Mouse (Mus musculus) urinary bladder, adult 2 months (tissue): ENCODE measurements around the gene Prr5l. TPM values are rescaled to one million over a fixed set of nuclear protein-coding genes. Genes with fewer than 3 reads are reported as not detected.
"Not testable (repeated sequence)": the region's sequence is repeated elsewhere in the genome, so short reads cannot be mapped to it uniquely, and the experiment has no call there.

Experiments
- DNase-seq: peaks from one replicate; pipeline ENCODE4 v3.0.0; 2022; ENCODE audit warnings: low spot score
- polyA plus RNA-seq: library from polyadenylated mRNA; depleted of rRNA; stranded (reverse); fragments of >200 nt; gene quantifications from 2 replicates; pipeline ENCODE4 v1.2.3, GENCODE M21; 2012

Gene Prr5l
- polyA plus RNA-seq, 1 experiment = 2.6 TPM

DNA sequence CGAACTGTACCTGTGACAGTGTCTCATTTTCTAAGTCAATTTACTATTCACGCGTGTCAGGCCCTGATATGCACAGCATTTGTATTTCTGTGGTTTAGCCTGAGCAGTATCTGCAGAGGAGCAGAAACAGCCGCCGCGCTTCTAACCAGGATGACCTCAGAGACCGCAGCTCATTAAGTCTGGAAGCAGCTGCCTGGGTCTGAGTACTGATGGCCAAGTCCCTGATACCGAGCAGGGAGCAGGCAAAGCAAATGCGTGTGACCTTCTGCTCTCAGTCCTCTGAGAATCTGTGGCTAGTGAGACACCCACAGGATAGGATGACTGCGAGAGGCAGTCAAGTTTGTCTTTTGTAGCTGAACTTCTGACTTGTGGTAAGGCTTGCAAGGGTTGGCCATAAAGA, 120.4 kb downstream of the Prr5l start:
- DNase-seq = no peak

- no peak for DNase-seq
Observed at GRCm38 (mm10) chr2:101761898-101762297, 120.9 kb downstream of the Prr5l start.

DNA sequence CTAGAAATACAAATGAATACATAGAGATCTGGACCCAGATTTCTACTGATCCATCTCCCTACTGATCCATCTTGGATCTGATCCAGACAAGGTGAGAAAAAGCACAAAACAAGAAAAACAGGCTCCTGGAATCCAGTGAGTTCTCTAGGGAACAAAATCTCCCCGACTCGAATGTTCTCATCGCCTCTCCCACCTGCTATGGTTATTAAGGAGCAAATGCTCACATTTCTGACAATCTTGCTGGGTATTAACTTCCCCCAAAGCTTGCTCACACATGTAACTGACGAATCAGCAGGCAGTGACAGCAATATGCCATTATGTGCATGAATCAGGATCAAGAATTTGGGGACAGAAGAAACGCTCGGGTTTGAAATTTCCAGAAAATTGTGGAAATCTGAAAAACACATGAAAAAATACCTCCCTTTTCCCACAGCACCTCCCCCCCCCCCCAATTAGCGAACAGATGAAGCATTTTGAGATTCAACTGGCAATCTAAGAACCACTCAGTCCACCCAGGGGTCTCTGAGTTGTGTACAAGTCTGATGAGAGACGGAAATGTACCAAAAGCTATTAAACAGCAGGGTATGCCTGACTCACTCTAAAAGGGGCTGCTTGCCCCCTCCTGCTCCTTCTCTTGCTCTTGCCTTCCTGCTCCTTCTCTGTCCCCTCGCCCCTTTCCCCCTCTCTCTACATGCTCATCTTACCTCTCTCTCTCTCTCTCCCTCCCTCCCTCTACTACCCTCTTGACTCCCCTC, 123.1 kb downstream of the Prr5l start:
- no peak for DNase-seq

DNA sequence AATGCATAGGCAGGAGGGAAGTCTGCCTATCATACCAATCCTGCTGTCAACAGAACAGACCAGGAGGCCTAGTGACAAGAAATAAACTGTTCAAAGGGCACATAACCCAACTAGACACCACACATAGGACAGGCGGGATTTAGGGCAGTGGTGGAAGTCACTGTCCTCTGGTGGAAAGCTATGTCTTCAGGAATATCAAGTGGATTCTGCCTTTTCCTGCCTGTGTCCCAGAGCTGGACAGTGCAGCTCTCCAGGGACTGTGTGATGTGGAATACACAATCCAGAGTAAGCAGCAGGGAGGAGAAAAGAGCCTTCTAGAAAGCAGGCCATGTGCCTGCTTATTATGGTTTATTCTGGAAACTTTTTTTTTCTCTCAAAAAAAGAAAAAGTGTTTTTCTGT, 125.0 kb downstream of the Prr5l start:
- DNase-seq = no peak

- DNase-seq = no peak
Observed at GRCm38 (mm10) chr2:101756069-101756753, 126.6 kb downstream of the Prr5l start.

DNA sequence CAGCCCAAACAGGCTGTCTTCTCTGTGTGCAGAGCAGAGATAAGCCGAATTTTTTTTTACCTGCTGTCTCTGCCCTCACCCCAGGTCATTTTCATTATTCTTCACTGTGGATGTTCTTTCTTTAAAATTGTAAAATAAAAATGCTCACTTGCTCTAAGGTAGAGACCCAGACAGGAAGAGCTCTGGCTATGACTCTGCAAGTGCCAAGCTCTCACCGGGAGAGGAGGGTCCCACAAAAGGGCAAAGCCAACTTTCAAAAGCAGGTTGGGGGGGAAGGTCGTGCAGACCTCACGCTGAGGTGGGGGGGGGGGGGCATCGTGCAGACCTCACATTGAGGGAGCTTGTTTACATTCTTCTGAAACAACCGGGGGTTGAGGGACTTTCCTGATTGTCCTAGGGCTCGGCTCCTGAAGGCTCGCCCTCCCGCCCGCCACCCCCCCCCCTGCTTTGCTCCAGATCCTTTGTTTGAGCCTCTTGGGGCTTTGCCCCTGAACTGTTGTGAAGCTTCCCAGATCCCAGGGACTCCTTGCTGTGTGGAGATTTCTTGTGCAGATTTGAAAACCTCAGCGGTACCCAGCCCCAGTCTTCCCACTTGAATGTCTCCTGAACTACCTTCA, 127.8 kb downstream of the Prr5l start:
- no peak for DNase-seq

DNA sequence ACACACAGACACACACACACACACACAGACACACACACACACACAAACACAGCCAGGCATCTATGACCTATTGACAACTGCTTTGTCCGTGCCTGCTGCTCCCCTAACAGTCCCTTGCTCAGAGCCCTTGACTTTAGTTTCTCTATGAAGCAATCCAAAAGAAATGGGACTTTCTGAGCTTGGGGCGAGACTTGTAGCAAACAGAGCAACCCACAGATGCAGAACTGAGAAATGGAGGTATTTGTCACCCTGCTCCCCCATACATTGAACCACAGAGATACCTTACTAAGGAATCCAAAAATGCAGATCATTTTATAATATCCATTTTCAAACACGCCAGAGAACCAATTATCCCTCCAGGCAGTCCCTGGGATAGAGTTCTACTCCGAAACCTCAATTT, 128.4 kb downstream of the Prr5l start:
- DNase-seq = no peak

DNA sequence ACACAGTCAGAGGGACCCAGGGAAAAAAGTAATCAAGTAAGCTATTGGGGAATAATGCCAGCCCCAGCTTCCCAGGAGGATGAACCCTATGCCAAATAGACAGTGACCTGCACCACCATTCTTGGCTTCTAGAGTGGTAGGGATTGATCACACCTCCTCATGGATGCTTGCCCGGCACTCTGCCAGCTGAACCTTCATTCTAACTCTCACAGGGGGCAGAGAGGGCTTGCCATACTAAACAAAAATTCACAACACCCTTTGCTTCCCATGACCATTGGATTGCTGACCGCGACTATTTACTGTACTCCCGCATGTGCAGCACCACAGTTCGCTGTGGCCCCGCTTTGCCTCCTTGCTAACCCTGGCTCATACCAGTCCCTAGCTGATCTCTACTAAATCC, 129.8 kb downstream of the Prr5l start:
- DNase-seq = no peak

GRCm38 (mm10) chr2:101752402-101752801, 130.4 kb downstream of the Prr5l start:
- no peak for DNase-seq

DNA sequence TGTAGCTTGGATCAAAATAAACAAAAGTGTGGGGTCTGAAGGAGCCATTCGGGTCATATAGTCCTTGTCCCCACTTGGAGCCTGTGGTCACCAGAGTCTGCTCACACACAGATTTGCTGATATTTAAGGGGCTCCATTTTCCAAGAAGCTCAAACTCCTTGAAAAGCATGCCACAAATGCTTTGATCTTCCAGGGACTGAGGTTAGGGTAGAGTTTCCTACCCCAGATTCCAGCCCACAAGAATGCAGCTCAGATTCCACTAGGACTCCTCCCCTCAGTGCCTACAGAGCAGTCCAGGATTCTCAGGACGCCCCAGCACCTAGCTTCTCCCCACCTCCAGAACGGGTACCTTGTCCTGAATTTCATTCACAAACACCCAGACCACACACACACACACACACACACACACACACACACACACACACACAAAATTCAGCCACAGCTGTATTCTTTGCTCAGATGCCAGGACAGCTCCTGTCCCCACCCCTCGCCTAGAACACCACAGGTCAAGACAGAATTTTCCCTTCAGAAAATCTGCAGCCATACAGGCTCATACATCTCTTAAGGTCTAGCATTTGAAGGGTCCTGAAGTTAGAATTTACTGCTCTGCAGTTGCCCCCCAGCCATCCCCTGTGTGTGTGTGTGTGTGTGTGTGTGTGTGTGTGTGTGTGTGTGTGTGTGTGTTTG, 131.4 kb downstream of the Prr5l start:
- no peak for DNase-seq

DNA sequence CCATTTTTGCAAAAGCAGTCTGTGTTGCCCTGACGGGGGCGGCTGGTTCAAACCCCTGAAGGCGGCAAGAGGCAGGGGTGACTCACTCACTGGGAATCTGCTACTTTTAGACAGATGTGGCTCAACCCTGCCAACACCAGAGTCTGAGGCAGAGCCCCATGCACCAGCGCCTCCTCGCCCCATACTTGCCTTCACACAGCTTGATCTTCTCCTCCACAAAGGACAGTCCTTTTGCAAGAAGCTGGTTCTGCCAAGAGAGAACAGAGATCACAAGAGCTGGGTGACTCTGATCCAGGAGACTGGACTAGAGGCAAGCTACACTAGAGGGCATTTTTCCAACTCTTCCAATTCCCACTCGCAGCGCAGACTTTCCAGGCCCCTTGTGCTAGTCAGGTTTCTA, 136.3 kb downstream of the Prr5l start:
- no peak for DNase-seq

DNA sequence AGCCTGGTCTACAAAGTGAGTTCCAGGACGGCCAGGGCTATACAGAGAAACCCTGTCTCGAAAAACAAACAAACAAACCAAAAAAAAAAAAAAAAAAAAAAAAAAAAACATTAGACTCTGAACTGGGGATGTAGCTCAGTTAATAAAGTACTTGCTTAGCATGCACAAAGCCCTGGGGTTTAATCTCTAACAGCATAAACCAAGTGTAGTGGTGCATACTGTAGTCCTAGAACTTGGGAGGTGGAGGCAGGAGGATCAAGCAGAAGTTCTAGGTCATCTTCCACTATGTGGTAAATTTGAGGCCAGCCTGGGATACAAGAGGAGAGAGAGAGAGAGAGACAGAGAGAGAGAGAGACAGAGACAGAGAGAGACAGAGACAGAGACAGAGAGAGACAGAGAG, 137.2 kb downstream of the Prr5l start:
- DNase-seq = not testable (repeated sequence)

- DNase-seq = no peak
Observed at GRCm38 (mm10) chr2:101742072-101742860, 140.6 kb downstream of the Prr5l start.

DNA sequence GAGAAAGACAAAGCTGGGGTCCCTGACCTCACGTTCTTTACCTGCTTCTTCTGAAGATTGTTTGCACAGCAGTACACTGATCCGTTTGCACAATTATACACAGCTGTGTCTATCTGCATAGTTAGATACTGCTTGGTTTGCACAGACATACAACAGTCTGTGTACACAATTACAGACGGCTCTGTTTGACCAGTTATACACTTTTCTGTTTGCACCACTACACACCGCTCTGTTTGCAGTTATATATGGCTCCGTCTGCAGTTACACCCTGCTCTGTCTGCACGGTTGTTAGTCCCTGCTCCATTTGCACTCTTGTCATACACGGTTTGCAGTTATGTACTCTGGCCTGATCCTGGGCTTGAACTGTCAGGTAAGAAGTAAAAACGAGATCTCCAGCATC, 141.2 kb downstream of the Prr5l start:
- no peak for DNase-seq

- no peak for DNase-seq
Observed at GRCm38 (mm10) chr2:101739914-101740313, 142.9 kb downstream of the Prr5l start.

DNA sequence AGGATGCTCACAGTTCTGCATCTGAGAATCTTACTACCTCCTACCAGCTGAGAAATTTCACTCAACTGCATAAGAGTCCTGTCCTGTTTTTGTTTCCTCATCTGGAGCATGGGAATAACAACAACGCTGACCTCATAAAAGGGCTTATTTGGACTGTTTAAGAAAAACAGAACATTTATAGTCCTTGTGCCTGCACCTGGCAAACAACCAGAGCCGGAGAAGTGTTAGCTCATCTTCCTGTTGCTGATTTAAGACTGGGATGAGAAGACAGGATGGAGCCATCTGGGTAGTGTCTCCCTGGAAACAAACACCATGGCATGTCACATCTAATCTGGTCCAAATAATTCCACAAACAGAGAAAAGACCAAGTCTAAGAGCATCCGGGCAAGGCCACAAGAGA, 149.3 kb downstream of the Prr5l start:
- DNase-seq = no peak

- DNase-seq = no peak
Observed at GRCm38 (mm10) chr2:101732777-101733210, 150.0 kb downstream of the Prr5l start.

DNA sequence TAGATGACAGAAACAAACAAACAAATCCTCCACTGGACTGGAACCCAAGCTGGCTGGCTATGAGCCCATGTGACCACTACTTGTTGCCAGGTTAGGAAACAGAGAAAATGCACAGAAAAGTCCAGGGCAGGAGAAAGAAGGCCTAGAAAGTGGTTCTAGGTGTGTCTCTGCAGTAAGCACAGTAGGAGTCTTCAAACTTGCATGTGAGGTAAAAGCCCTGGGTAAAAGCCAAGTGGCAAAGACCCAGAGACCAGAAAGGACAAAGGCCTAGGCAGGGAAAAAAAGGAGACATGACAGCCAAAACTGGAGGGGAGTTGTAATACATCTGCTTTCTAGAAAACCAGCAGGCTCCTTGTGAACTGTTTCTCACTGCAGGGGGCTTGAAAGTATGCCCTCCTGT, 151.9 kb downstream of the Prr5l start:
- DNase-seq = no peak

DNA sequence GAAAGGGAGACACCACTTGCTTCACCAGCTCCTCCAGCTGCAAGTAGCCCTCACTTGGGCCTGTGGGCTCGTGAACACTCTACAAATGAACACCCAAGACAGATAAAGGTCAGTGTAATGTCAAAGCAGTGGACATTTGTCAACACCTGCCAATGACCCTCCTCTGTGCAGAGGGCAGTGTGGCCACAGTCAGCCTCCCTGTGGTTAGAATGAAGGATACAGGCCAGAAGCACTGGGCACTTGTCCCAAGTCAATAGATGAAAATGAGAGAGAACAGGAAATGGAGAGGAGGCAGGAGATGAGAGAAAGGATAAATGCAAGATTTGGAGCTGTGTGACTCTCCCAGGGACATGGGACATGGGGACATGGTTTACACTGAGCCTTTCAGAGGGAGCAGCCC, 153.4 kb downstream of the Prr5l start:
- no peak for DNase-seq

- no peak for DNase-seq
Observed at GRCm38 (mm10) chr2:101727787-101728186, 155.0 kb downstream of the Prr5l start.

DNA sequence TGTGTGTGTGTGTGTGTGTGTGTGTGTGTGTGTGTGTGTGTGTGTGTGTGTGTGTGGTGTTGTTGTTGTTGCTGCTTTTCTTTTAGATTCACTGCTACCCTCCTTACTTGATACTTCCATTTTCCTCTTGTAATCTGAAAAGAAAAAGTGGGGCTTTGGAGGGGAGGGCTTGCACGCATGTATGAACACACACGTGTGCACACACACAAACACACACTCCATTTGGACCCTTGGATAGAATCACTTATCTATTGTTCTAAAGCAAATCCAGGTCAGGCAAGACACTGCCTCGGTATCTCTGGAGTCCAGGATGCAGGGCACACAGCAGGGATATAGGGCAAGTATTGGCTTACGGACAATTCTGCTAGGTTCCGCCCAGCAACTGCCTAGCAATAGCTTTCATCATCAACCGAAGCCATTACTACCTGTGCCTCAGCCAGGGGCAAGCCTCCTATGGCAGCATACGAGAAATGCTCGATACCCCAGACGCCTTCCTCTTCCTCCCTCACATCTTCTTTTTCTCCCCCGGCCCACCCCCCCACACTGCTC, 159.4 kb downstream of the Prr5l start:
- DNase-seq = no peak
